Mouse (Mus musculus) urinary bladder, postnatal 4 days (tissue): ENCODE results near the gene Selenos.
A peak's percentile ranks its signal among the peaks of the same experiment; 100 is the strongest.

Experiments used
- DNase-seq, 2 experiments: peaks; one replicate each; pipeline ENCODE4 v3.0.0; 2021 to 2022; ENCODE audit warnings: low spot score in 2 of 2

Selenos gene

DNA sequence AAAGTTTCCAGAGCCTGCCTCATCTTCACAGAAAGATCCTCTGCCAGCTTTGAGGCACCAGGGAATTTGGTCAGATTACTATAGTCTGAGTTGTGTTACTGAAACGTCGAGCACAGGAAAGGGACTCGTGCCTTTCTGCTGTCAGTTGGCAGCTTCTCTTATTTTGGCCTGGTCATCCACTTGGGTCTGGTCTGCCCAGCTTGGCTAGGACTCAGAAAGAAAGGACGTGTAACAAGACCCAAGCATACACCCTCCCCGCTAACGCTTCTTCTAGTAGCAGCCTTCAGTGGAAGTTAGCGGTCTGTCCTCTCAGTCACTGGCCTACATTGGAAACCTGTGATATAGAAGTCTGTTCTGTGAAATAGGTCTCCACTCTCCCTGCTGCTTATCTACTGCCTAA, 5.1 kb downstream of the Selenos start:
- DNase-seq = no peak

DNA sequence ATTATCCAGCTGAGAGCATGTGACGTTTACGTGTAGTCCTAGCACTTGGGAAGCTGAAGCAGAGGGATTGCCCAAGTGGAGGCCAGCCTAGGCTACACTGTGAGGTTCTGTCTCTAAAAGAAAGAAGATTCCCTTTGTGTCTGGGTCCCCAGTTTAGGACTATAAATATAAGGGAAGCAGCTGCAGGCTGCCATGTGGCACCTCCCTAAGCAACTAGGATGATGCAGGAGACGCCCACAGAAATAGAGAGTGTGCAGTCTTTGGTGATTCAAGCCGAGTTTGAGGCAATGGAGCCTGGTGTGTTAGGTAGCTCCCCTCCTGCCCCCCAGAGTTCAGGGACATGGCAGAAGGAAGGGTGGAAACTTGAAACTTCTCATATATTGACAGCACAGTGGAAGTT, 8.2 kb downstream of the Selenos start:
- DNase-seq = no peak

DNA sequence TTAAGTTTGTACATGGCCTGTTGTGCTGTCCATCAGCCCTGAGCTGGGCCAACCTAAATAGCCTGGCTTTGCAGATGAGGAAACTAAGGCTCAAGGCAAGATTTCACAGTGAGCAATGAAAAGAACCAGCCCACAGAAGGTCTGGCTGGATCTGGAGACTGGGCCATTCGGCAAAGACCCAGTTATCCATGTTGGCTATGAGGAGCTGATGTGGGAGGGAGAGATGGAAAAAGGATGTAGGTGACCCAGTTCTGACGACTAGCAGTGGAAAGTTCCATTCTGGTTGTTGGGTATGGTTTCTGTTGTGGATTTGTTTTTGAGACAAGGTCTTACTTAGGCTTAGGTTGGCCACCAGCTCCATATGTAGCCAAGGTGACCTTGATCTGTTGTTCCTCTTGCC, 8.6 kb downstream of the Selenos start:
- no peak for DNase-seq

DNA sequence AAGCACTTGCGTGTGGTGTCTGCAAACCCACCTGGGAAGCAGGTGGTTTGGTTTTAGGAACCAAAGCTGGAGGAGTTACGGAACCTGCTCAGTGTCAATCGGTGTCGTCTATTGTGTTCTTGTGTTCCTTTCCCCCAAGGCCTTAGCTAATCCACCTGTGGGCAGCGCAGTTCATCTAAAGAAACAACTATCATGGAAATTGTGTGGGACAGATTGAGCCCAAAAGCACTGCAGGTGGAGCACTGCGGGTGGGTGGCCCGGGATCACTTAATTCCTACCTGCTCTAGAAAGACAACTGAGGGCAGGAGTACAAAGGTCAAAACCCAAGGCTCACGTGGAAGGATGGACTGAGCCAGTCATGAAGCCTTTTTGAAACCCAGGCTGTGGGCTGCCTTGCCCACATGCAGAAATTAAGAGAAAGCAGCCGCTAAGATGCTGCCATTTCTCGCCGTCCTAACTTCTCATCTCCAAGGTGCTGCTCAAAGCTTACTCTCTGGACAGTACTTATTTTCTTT, 11.3 kb downstream of the Selenos start:
- DNase-seq = no peak

GRCm38 (mm10) chr7:66091553-66091952, 12.1 kb downstream of the Selenos start:
- no peak for DNase-seq

DNA sequence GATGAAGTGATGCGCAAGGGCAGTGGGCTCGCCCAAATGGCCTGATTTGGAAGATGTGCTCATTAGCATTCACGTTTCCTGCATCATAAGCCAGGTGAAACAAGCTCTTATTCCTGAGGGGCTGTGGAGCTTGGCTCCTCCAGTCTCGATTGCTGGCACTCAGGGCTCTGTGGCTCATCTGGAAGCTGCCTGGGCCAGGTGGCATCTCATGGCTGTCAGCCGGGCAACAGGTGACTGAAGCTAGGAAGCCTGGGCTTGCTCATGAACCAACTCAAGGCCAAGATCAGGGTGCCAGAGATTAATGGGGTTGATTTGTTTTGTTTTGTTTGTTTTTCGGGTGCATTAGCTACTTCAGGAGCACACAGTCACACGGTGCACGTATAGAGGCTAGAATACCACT, 13.2 kb downstream of the Selenos start:
- DNase-seq = no peak

- no peak for DNase-seq
These were observed 14.7 kb downstream of the Selenos start for GRCm38 (mm10) chr7:66094141-66094540.

- no peak for DNase-seq
These were observed 19.4 kb downstream of the Selenos start for GRCm38 (mm10) chr7:66098803-66099202.

- no peak for DNase-seq
These were observed 22.4 kb downstream of the Selenos start for GRCm38 (mm10) chr7:66101866-66102265.

DNA sequence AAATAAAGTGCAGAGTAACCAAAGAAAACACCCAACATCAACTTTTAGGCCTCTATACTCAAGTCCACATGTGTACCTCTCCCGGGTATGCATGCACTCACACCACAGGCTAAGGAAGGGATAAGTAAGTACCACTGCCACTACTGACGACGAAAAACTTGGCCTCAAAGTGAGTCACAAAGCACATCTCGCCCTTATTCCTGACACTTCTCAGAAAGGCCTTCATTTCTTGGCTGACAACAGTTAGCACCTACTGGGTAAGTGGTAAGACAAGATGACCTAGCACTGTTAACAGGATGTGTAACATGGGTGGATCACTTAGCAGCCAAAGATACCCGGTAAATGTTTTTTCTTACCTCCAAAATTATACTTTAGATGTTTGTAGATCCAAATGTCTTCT, 25.1 kb downstream of the Selenos start:
- no peak for DNase-seq

- no peak for DNase-seq
These were observed 26.3 kb downstream of the Selenos start for GRCm38 (mm10) chr7:66105771-66106170.

- no peak for DNase-seq
These were observed 27.2 kb downstream of the Selenos start for GRCm38 (mm10) chr7:66106581-66107056.

DNA sequence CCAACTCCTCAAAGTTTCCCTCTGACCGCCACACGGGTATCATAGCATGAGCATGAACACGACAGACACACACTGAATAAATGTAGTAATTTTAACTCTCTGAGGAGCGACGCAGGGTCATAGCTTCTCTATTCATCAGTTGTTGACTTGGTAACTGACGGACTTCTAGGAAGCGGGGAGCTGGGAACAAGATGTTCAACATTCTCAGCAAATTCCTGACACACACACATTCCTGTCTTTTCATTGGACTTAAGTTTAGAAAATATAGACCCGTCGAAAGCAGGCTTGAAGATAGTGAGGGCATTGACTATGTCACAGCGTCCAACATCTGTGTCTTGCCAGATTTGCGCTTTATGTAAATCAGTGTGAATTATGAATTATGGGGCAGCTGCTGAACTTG, 27.8 kb downstream of the Selenos start:
- no peak for DNase-seq

DNA sequence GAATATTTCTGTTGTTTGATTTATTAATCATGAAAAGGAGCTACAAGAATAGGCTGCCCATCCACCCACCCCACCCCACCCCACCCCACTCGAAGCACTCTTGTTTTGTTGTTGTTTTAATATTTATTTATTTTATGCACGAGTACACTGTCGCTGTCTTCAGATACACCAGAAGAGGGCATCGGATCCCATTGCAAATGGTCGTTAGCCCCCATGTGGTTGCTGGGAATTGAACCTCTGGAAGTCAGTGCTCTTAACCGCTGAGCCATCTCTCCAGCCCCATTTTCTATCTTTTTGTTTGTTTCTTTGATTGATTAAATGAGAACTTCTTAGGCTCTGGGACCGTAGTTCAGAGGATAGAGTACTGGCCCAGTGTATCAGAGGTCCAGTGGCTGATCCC, 28.5 kb downstream of the Selenos start:
- DNase-seq = no peak

DNA sequence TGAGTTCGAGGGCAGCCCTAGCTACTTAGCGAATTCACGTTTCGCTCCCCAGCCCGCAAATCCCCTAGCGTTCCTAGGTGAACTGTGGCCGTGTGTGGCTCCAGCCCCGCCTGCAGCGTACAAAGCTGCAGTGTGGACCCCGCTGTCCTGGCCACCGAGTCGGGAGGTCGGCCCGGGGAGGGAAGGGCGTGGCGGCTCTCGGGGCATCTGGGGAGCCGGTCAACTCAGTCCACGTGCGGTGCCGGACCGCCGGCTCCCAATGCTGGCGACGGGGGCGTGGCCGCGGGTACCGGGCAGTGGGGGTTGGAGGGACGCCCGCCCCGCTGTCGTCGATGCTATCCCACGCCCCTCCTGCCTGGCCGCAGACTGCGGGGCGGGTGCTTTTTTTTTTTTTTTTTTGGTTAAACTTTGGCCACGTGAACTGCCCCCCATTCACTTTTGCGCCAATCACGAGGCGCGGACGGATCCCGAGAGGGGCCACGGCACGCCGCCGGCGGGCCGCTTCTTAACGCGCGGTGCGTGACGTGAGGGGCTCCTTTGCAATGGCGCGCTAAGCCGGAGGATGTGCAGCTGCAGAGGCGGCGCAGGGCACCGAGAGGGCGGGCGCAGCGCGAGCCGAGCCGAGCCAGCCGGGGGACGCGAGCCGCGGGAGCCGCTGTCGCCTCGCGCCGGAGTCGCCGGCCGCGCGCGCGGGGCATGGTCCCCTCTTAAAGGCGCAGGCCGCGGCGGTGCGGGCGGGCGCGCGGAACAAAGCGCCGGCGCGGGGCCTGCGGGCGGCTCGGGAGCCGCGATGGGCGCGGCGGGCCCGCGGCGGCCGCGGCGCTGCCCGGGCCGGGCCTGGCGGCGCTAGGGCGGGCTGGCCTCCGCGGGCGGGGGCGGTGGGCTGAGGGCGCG, 29.8 kb downstream of the Selenos start, which contains the start of gene Chsy1:
Chsy1 (plus strand) TSS at position 555 of the 894 bp plus-strand sequence.
- DNase-seq = peak; percentile 89 to 91

DNA sequence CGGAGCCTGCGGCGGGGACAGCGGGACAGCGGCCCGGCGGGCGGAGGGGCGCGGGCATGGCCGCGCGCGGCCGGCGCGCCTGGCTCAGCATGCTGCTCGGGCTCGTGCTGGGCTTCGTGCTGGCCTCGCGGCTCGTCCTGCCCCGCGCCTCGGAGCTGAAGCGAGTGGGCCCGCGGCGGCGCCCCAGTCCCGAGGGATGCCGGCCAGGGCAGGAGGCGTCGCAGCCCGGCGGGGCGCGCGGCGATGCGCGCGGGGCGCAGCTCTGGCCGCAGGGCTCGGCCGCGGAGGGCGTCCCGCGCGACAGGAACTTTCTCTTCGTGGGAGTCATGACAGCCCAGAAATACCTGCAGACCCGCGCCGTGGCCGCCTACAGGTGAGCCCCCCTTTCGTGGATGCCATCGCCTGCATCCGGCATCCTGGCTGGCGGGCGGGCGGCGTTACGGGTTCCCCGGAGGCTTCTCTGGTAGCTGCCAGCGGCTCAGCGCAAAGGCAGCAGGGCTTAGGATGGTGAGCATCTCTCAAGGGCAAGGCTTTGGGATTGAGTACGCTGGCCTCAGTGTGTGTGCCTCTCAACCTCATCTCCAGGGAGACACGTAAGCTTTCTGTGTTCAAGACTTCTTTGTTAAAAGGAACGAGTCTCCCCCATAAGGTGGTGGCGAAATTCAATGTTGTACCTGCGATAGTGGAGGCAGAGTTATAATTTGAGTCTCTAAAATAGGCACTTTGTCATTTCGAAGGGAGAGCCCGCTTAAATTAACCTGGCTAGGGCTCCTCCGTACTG, 30.6 kb downstream of the Selenos start:
- peak in 1 of 2 experiments; percentile 38 for DNase-seq

- DNase-seq = no peak
These were observed 31.2 kb downstream of the Selenos start for GRCm38 (mm10) chr7:66110636-66111112.

GRCm38 (mm10) chr7:66111211-66111610, 31.8 kb downstream of the Selenos start:
- DNase-seq = no peak

DNA sequence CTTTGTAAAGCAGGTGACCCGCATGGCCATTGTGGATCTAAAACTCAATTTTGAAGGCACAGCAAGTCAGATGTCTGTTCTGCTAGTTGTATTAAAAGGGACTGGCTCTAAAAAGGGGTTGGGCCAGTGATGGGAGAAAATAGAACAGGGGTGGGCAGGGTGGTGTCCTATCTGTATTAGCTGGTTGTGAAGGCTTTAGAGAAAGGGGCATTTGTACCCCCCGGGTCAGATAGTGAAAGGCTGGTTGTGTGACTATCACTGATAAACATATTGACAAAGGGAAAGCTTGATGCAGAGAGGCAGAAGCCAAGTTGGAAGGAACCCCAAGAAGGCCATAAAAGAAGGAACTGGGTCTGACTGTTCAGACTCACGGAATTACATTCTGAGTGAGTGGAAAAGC, 34.1 kb downstream of the Selenos start:
- DNase-seq = no peak

DNA sequence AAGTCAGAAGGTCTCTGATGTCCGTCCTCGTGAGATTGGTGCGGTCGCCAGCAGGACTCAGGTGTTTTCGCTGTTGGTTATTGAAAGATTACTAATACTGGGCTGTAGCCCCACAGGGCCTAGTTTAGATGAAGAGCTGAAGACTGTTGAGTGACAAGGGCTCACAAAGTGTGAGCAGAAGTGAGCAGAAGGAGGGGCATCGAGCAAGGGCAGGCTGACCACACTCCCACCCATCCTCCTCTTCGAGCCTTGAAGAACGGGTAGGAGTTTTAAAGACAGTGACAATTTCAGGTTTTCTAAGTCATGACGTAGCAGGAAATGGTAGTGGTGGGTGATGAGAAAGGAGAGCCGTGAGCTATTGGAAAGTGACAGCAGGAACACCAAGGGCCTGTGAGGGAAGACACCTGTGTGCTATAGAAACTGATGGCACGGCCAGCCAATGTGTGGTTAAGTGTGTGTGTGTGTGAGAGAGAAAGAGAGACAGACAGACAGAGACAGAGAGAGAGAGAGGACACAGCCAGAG, 36.4 kb downstream of the Selenos start:
- DNase-seq = no peak

DNA sequence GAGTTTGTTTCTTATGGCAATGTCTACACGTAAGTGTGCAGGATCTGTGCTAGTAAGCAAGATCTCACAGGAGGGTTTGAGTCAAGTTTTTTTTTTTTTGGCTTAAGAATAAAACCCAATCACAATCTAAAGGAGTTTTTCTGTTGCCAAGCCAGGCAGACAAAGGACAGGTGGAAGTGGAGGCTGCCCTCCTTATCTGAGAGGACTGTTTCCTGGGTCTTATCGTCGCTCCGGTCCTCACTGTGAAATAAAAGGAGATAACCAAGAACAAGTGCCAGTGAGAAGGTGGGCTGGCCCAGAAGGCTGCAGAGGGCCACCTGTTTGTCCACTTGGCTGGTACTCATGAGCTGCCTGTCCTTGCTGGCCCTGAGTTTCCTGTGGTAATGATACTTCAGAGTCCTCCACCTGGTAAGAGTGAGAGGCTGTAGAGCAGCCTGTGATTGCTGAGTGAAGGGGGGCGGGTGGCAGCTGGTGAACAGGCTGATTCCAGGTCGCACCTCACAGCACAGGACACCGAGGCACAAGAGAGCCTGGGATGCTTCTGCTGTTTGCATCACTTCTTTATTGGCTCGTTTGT, 37.5 kb downstream of the Selenos start:
- no peak for DNase-seq

- DNase-seq = no peak
These were observed 38.6 kb downstream of the Selenos start for GRCm38 (mm10) chr7:66118046-66118445.
